Mouse (Mus musculus) adrenal gland, postnatal 4 days (tissue): ENCODE measurements around the gene Kcp. TPM values are rescaled to one million over a fixed set of nuclear protein-coding genes. Genes with fewer than 3 reads are reported as not detected.

Experiments
- total RNA-seq, 2 experiments: library from RNA; stranded (reverse); gene quantifications; 2 replicates each; pipeline ENCODE4 v1.2.3; 2021

Gene Kcp
- total RNA-seq, 2 experiments from 2014 or later = 9.0 to 14.2 TPM

Other genes starting within 250 kb of the Kcp start
- 10 to 100 TPM; 11.7 TPM for gene Hilpda, start 235.5 kb downstream of the Kcp start, total RNA-seq
- under 1 TPM in 1 of 2 experiments, not detected in 1; 0.31 TPM for gene Fam71f2, start 228.4 kb downstream of the Kcp start, total RNA-seq
- gene Fam71f1, start 188.8 kb downstream of the Kcp start, total RNA-seq = under 1 TPM in 1 of 2 experiments, not detected in 1; 0.22 TPM
- gene Calu, start 159.9 kb downstream of the Kcp start, total RNA-seq = 100 to 1,000 TPM; 194 to 202 TPM
- gene Opn1sw, start 119.5 kb downstream of the Kcp start, total RNA-seq = not detected
- 10 to 100 TPM; 10.0 to 12.6 TPM for gene Ccdc136, start 111.6 kb downstream of the Kcp start, total RNA-seq
- gene Flnc, start 74.7 kb downstream of the Kcp start, total RNA-seq = 10 to 100 TPM; 16.5 to 28.3 TPM
- gene Atp6v1f, start 40.2 kb downstream of the Kcp start, total RNA-seq = 100 to 1,000 TPM; 174 to 181 TPM
- 1 to 10 TPM in 1 of 2 experiments, under 1 TPM in 1; 0.92 to 1.1 TPM for gene Atp6v1fnb, start 36.5 kb downstream of the Kcp start, total RNA-seq
- gene Irf5, start 18.7 kb upstream of the Kcp start, total RNA-seq = 1 to 10 TPM; 4.5 to 4.7 TPM
- gene Tnpo3, start 101.9 kb upstream of the Kcp start, total RNA-seq = 10 to 100 TPM; 65.9 to 66.4 TPM
- gene Tspan33, start 186.3 kb upstream of the Kcp start, total RNA-seq = 10 to 100 TPM; 10.6 to 16.4 TPM
- gene Smo, start 227.6 kb upstream of the Kcp start, total RNA-seq = 10 to 100 TPM; 88.5 to 94.3 TPM